Mouse (Mus musculus) kidney, adult 18-20 months (tissue): Measurements from ENCODE around the gene Gm6793.

Source experiments
- DNase-seq: peaks from one replicate; pipeline ENCODE4 v3.0.0; 2021

Gene Gm6793

DNA sequence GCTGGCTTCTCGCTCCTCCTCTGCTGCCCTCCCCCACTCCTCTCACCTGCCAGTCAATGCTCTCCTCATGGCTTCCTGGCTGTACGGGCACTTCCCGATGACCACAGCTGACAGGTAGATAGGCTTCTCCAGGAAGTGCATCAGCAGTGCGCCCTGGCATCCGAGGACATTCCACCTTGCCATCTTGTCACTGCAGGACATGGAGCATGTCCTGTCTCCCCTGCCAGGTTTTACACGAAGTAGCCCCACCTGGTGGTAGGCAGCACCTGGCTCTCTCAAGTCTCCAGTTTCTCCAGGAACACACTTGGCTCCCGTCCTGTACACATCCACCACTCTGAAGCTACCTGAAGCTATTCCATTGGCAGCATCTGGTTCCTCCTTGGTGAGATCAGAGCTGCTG, 32.7 kb downstream of the Gm6793 start:
- DNase-seq: no peak

DNA sequence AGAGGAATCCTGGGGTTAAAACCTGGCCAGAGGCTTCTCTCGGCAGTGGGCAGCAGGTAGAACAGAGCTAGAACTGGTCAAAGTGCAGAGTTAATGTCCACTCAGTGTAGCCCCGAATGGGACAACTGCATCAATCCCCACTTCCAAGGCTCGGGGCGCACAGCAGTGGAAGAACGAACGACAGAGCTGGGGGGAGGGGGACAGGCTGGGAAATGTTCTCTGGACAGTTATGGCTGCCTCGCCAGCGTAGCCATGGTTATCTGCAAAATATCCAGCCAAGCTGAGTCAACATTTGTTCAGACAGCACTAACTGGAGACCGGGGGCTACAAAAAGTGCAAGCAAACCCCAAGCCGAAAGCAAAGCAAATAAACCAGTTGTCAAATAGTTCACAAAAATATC, 36.7 kb downstream of the Gm6793 start:
- DNase-seq: no peak

DNA sequence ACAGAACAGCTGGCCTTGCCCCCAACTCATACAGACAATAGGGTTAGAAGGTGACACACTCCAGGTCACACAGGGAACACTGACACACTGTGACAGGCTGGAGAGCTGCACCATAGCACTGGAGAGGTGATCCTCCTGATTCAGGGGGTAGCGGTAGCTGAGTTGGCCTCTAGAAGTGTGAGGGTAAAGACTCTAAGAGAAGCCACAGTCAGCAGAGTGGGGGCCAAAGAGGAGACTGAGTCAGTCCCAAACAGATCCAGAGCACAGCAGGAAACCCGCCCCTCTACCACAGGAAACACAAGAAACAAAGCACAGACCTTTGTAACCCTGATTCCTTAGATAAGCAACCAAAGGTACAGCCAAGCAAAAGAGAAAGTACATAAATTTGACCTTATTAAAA, 38.5 kb downstream of the Gm6793 start:
- no peak for DNase-seq

DNA sequence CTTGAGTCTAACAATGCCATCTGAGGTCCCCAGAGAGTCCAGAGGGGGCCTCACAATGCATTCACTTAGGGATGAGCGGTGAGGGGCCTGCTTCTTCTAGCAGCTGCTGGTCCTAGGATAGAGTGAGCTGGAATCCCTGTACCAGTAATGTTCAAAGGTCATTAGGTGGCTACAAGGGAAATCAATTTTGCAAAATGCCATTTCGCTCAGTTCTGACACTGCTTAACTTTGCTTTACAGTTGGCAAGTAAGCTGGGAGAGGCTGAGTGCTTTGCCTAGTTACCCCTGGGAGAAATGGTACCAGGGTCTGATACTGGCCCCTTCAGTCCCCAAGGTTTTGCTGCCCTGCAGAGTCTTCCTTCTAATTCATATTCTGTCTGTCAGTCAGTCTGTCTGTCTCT, 39.1 kb downstream of the Gm6793 start:
- DNase-seq: no peak

DNA sequence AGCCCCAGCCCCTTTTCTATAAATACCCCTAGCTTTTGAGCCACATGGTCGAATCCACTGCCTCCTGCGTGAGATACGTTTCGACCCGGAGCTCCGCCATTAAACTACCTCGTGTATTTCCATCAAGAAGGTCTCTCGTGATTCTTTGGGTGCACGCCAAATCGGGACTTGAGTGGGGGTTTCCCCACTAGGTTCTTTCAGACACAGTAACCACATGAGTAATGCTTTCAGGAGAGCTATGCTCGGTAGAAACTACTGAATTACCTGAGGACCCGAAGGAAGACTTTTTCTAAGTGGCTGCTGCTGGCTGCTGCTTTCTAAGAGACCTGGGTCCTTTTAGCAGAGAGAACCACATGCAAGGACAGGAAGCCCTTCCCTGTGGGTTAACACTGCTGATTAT, 40.7 kb downstream of the Gm6793 start:
- DNase-seq: no peak

DNA sequence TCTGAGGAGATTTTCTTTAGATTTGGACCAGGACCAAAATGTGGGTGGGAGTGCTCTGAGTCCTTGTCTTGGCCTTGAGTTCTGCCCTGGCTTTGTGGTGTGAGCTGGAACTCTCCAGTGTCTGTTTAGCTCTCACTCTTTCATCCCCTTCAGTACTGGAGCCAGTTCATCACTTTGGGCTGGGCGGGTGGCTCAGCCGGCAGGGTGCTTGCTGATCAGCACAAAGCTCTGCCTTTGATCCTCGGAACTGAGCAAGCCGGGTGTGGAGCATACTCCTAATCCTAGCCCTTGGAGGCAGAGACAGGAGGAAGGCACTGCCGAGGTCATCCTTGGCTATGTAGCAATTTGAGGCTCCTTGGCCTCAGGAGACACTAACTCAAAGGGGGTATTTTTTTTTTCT, 45.8 kb downstream of the Gm6793 start:
- no peak for DNase-seq

DNA sequence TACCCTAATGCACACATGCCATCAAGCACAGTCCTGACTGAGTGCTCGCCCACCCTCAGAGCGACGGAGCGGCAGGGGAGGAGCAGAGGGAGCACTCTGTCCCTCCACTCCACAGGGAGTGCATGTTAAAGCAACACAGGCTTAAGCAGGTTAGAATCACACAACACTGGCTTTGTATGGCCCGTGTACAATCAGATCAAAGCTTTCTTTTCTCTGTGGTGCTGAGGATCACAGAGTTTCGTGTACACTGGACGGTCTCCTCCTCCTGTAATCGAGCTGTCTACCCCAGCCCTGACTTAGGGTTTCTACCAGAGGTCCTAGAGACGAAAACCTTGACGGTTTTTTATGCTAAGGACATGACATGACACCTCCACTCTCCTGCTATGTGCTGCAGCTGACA, 46.3 kb downstream of the Gm6793 start:
- DNase-seq: no peak

DNA sequence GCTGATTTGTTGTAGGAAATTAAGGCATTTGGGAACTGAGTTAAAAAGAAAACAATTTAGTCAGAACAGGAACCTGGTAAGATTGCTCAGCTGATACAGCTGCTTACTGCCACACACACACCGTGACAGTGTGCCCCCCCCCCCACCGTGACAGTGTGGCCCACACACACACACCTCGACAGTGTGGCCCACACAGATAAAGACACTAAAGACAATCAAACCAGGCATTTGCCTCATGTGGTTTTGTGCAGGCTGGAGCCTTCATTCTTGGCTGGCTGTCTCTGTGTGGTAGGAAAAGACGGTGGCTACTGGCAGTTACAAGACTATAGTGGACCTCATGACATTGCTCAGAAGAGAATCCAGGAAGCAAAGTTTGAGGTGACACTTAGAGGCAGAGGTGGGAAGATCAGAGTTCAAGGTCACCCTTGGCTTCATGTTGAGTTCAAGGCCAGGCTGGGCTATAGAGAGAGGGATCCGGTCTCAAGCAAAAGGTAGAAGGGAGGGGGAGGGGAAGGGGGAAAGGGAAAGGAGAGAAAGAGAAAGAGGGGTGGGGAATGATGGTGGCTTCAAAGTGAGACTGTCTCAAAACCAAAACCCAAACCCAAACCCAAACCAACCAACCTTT, 47.5 kb downstream of the Gm6793 start:
- no peak for DNase-seq

DNA sequence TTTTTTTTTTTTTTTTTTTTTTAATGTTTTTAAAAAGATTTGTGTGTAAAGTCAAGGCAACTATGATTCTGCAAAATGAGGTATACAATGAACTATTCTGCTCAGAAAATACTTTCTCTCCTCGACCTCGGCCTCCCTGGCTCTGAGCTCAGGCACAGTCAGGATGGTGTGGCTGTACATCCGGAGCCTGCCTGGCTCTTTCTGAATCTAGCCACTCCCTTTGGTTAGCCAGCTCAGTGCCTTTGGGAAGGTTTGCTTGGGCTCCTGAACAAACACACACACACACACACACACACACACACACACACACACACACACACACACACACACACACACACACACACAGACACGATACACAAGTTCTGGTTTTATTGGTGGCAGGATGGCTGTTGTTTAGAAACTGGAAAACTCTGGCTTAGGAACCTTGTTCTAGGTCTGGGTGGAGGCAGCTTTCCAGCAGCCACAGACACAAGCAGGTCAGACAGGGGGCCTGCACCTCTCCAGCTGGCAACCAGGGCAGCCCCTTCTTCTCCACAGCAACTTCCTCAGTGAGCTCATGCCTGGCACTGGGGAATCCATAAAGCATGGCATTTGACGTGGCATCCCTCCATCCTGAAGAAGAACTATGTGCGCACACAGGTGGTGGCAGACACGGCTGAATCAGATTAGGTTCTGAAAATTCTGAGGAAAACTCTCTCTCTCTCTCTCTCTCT, 49.8 kb downstream of the Gm6793 start:
- DNase-seq: no peak

DNA sequence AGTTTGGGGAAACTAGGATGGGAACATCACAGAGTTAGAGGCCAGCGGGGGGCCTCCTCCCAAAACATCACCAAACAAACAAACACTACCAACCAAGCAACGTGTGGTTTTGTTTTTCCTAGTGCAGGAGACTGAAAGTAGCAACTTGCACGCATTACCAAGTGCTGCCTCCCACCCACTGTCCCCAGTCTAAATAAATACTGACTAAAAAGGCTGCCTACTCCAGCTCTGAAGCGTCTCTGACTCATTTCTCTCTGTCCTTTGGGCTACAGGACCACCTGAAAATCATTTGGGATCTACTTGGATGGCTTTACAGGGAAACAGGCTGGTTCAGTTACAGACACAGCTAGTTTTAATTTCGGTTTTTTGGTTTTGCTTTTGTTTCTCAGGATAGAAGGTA, 50.5 kb downstream of the Gm6793 start:
- DNase-seq: no peak

DNA sequence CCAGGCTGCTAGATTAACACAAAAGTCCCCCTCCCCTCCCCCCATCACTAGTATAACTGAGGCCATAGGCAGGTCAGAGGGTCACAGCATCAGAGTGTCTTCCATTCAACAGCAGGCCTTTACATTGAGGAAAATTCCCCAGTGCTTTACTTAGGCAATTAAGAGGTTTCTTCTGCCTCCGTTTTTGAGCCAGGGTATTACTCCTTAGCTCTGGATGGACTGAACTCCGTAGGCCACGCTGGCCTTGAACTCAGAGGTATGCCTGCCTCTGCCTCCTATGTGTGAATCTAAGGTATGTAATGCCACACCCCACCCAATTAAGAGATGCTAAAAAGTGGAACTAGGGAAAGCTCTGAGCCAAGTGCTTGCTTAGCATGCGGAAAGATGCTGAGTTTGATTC, 51.3 kb downstream of the Gm6793 start:
- no peak for DNase-seq
